Mouse (Mus musculus) monocyte, adult 2 months (primary cell): Measurements from ENCODE around the gene Pip4k2c.
"Not testable (repeated sequence)": the region's sequence is repeated elsewhere in the genome, so short reads cannot be mapped to it uniquely, and the experiment has no call there.

Experiments
- DNase-seq, 2 experiments: peaks; one replicate each; pipeline ENCODE4 v3.0.0; 2022; ENCODE audit warnings: low spot score in 2 of 2, low read depth in 1 of 2

Gene Pip4k2c

DNA sequence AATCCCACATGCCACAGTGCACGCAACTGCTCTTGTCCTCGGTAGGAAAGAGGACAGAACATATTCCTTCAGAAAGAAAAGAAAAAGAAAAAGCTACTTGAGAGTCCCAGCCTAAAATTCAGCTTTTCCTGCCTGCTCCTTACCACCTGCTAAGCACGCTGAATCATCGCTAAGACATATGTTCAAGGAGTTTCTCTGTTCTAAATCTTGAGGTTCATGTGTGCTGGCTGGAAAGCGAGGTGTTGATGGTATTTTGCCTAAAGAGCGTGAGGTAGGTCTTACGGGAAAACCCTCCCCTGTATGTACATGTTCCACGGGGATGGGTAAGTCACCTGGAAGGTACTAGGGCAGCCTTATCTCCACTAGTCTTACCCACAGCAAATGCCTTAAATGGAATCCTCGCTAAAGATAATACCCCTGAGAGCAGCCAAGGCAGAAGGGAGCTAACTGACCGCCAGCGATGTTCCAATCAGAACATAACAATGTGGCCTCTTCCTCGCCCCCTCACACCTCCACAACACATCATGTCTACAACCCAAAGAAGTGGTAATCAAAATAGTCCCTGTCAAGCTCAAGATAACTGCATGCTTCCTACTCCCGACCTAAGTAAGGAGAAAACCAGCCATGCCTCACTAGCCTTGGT is 1.3 kb downstream of the Pip4k2c start:
- no peak for DNase-seq

- DNase-seq: no peak
Measured at GRCm38 (mm10) chr10:127208921-127209320, 2.5 kb downstream of the Pip4k2c start.

DNA sequence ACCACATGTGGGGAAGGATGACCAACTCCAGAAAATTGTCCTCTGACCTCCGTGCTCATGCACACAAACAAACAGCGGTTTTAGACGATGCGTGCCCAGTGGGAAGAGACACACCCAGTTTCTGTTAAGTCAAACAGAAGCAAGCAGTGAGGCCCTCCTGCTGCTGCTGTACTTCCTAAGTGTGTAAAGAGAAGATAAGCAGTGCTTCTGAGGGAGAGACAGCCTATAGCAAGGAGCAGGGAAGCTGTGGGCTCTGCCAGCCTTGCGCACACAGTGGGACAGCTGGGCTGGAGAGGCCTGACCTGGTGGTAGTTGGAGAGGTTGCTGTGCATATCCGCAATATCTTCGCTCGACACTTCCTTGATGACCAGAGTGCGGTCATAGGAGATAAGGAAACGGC is 6.0 kb downstream of the Pip4k2c start:
- DNase-seq: no peak

DNA sequence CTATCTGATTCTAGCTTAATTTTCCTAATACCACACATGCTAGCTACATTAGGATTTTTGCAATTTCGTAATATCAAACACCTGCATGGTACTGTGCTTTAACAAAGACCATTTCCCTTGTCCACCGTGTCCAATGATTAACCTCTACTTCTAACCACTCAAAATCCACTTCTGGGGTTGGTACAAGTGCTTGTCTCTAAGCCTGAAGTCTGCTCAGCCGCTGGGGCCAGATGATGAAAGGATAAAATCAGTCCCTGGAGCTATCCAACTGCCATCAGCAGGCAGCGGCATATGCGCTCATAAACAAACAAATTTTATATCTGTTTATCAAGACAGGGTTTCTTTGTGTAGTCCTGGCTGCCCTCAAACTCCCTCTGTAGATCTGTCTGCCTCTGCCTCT is 6.8 kb downstream of the Pip4k2c start:
- DNase-seq: no peak

DNA sequence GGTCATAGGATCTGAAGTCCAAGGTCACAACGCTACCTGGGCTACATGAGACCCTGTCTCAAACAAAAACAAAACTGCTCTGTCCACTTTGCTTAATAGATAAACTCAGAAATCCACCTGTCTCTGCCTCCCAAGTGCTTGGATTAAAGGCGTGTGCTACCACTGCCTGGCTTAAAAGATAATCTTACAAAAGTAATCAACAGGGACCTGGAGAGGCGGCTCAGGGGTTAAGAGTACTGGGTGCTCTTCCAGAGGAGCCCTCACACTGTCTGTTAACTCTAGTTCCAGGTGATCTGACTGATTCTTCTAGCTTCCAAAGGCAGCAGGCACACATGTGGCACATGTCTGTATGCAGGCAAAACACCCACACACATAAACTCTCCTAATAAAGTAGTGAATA is 8.3 kb downstream of the Pip4k2c start:
- DNase-seq: no peak

DNA sequence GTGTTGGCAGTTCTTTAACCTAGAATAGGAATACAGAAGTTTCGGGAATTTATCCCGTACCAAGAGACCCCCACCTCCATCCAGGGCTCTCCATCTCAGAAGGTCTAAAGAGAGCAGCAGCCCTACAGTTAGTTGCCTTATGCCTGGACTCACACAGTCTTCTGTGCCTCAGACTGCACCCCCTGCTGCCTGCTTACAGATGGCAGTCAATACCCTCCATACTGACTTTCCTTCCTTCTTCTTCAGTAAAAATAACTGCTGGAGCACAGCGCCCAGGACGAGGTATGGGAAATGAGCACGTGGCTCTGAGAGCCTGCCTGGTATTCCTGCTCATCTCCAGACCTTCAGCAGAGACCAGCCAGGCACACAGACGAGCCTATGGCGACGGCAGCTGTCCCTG is 11.1 kb downstream of the Pip4k2c start:
- DNase-seq: no peak

GRCm38 (mm10) chr10:127199474-127199873 is 11.9 kb downstream of the Pip4k2c start:
- DNase-seq: no peak

DNA sequence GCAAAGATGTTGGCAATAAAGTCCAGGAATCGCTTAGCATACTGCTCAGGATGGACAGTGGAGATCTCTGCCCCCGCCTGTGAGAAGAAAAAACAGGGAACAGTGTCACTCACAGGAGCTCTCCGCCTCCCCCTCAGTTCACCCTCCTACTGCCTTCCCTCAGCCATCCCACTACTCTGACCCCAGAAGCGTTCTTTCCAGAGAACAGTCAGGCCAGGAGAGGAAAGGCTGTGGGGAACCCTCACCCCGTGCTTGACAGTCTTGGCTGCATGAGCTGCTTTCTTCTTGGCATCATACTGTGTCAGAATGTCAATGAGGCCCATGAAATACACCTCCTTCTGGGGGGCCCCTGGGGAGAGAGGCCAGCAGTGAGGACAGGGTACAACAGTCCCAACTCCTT is 12.3 kb downstream of the Pip4k2c start:
- DNase-seq: no peak

GRCm38 (mm10) chr10:127198492-127198891 is 12.9 kb downstream of the Pip4k2c start:
- no peak for DNase-seq

DNA sequence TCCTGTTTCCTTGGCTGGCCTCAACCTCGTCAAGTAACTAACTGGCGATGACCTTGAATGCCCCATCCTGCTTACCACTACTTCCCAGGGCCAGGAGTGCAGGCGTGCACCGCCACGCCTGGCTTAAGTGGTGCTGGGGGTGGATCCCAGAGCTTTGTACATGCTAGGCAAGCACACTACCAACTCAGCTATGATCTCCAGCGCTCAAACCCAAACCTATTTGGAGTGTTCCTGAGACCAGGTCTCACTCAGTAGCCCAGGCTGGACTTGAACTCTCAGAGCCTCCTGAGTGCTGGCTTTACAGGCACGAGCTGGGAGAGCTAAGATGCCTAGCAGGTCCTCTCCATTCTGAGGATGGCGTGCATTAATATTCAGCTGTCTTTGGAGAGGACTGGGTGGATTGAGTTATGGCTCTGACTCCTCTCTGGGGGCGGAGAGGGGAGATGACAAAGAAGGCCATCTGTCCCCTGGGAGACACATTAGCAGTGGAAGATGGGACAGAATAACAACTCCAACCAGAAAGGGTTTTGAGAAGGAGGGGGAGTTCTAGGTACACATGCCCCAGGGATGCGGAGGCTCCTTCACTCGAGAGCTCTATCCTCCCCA is 13.8 kb downstream of the Pip4k2c start:
- no peak for DNase-seq

- DNase-seq: no peak
Measured at GRCm38 (mm10) chr10:127197104-127197503, 14.3 kb downstream of the Pip4k2c start.

DNA sequence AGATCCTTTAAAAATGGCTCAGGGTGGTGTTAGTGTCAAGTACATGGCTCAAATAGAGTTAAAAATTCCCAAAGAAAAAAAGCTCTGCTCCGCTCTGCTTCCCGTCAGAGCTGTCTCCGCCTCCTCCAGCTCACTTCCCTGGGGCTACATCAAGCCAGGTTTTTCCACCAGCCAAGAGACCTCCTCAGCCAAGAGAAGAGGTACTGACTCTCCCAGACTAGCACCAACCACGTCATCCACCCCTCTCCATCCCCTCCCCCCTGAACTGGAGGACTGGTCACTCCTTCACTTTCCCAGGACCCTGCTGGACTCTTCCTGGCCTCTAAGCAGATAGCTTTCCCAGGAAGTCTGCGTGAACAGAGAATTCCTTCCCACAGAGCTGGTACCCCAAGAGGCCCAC is 15.0 kb downstream of the Pip4k2c start:
- DNase-seq: no peak

DNA sequence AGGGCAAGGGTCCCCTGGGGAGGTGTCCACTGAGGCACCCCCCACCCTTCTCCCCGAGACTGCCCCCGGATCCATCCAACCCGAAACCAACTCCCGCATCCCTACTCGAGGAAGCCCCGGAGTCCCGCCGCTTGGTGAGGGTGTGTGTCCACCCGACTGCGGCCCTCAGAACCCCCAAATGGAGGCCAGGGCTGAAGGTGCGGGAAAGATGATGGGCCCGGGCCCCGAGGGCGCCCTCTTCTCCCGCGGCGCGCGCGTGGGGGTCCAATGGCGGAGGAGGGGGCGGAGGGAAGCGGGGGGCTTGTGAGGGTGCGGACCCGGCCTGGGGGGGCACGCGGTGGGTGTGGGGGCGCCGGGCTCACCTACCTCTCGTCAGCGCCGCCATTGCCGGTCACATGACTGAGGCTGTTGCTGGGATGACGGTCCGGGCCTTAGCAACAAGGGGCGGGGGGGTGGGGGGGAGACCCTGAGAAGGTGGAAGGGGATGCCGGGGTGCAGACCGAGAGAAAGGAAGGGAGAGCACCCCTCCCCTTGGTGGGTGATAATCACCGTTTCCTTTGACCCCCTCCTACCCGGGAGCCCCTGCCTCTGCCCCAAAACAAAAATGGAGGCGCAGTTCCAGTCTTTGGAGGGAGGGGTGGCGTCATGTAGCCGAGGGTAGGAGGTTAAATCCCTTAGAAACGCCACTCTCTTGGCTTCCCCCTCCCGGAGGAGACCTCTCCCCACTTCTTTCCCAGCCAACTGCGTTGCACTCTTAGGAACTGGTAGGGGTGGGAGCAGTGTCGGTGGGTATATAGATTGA is 15.9 kb downstream of the Pip4k2c start, which contains the start of gene Dtx3:
Gene Dtx3 (minus strand): TSS at position 401 of the 802 bp plus-strand sequence.
- DNase-seq: no peak

- no peak for DNase-seq
Measured at GRCm38 (mm10) chr10:127194428-127195327, 16.7 kb downstream of the Pip4k2c start.

DNA sequence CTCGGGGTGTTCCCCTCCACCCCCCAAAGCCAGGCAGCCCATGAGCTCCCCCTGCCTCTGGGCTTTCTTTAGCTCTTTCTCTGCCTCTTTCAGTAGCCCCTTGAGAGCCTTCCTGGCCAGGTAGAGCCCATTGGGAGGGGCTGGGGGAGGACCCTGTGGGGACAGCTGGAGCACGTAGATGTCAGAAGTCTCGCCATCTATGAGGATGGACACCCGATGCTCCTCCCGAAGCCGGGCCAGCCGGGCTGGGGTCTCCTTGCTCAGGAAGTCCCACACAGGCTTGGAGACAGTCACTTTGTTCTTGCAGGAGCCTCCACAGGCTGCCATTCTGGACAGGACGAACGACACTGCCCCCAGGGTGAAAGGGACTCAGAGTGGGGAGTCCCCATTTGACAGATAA is 18.4 kb downstream of the Pip4k2c start:
- no peak for DNase-seq

DNA sequence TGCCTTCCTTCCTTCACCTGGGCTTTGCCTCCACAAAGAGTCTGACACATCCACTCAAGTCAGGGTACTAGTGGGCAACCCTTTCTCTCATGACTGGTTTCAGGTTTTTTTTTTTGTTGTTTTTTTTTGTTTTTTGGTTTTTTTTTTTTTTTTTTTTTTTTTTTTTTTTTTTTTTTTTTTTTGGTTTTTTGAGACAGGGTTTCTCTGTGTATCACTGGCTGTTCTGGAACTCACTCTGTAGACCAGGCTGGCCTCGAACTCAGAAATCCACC is 19.4 kb downstream of the Pip4k2c start:
- not testable (repeated sequence) for DNase-seq

- DNase-seq: no peak
Measured at GRCm38 (mm10) chr10:127191191-127192056, 20.0 kb downstream of the Pip4k2c start.

DNA sequence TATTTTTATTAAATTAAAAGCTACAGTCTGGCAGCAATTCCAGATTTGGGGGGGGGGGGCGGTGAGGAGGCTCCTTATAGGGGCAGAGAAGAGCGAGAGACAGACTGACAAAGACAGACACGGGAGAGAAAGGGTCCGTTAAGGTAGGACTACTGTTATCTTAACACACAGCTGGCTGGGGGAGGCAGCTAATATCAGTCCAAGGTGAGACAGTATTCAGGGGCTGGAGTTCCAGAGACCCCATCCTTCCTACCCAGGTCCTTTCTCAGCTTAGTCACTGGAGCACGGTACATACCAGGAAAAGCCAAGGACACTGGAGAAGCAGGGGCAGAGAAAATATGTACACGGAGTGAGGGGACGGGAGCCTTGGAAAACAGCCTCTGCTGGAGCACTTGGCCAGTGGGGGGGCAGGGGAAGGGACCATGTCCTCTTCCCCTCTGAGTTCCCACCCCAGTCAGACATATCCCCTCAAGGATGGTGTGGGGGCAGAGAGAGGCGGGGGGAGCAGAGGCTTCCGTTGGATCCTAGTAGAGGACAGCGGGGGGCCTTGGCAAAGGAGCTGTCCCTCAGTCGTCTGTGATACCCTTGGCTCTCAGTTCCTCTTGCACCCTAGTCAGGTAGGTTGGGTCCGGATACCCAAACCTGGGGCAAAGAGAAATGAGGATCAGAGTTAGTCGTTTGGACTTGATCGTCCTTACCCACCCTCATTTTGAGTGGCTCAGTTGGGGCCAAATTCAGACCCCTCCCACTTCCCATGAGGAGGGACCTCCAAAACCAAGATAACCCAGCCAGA is 20.8 kb downstream of the Pip4k2c start:
- no peak for DNase-seq

GRCm38 (mm10) chr10:127189651-127190381 is 21.6 kb downstream of the Pip4k2c start, which contains the start of gene Arhgef25:
Arhgef25 (minus strand) TSS chr10:127190083.
- DNase-seq: no peak
